Mouse (Mus musculus) erythroblast, embryonic 14.5 days (primary cell): ENCODE data around the gene Cfl2.

Experiments used
- GATA1 ChIP-seq: IDR thresholded peaks from 2 replicates; pipeline ENCODE4 v1.6.1; 2012; ENCODE audit warnings: low read length, inconsistent platforms, mixed read lengths
- TAL1 ChIP-seq: IDR thresholded peaks from 3 replicates; pipeline ENCODE4 v1.6.1; 2012; ENCODE audit warnings: low read length, inconsistent platforms, mixed read lengths

DNA sequence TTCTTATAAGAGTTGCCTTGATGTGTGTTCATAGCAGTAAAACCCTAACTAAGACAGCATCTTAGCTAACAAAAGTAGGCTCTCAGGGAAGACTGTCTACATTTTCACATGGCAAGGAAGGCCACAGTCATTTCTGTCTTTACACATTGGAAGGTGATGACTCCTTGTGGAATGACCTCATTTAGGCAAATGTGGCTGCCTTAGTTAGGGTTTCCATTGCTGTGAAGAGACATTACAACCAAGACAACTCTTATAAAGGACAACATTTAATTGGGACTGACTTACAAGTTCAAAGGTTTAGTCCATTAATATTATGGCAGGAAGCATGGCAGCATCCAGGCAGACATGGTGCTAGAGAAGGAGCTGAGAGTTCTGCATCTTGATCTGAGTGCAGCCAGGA, 23.7 kb downstream of the Cfl2 start:
- TF ChIP-seq GATA1 (no peak), TAL1 (no peak)
